Mouse (Mus musculus) adrenal gland, postnatal 36 days (tissue): Measurements from ENCODE around the gene Miga2. TPM values are rescaled to one million over a fixed set of nuclear protein-coding genes. Genes with fewer than 3 reads are reported as not detected.
A peak's percentile ranks its signal among the peaks of the same experiment; 100 is the strongest.
"Not testable (repeated sequence)": the region's sequence is repeated elsewhere in the genome, so short reads cannot be mapped to it uniquely, and the experiment has no call there.

Experiments
- DNase-seq, 2 experiments: peaks; one replicate each; pipeline ENCODE4 v3.0.0; 2021; ENCODE audit warnings: mixed read lengths in 1 of 2
- total RNA-seq, 2 experiments: library from RNA; stranded (reverse); gene quantifications; 2 replicates each; pipeline ENCODE4 v1.2.3; 2021

The Miga2 gene
- total RNA-seq, 2 experiments from 2014 or later: 72.9 to 89.7 TPM

DNA sequence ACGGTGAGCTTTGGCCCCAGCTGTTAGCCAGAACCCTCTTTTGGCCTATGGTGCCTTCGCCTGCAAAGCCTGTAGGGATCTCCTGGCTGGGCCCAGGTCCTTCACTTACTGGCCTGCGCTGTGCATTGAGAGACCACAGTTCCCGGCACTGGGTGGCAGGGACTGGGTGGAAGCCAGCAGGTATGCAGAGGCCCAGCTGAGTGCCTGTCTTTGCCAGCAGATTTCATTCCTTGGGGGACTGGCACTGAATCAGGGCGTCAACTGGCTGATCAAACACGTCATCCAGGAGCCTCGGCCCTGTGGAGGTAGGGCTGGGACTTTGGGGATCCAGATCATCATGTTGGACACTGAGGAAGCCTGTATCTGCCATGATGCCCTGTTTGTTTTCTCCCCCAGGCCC is 31.7 kb downstream of the Miga2 start:
- no peak for DNase-seq

DNA sequence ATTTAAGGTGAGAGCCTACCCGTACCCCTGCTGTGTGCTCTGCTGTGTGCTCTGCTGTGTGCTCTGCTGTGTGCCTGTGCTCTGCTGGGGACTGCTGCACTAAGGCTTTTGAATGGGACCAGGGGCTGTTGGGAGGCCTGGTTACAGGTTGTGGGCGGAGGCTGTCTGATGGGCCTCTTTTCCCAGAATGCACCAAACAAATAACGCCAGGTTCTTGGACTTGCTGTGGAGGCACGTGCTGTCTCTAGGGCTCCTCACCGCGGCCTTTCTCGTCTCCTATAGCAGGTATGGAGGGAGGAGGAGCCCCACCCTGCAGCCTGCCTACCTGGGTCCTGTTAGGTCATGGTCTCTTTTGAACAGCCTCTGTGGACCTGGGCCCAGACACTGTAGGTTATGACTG is 32.2 kb downstream of the Miga2 start:
- DNase-seq: no peak

DNA sequence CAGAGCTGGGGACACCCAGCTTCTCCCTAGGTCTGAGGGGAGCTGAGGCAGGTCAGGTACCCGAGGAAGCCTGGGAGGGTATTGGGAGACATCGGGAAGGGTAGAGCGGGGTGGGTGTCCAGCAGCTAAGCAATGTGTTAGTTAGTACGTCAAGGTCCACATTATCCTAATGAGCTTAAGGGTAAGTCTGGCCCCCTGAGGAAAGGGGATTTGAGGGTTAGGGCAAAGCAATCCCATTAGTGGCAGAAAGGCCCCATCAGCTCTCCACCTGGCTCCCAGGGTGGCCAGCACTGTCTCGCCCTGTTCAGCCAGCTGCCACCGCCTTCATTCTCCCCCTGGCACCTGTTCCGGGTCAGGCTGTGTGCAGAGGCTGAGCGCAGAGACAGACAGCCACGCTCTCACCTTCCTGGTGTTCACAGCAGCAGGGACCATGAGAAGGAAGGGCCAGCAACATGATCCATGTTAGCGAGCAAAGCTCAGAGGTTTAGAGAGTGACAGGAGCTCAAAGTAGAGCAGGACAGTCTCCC is 34.0 kb downstream of the Miga2 start:
- no peak for DNase-seq

DNA sequence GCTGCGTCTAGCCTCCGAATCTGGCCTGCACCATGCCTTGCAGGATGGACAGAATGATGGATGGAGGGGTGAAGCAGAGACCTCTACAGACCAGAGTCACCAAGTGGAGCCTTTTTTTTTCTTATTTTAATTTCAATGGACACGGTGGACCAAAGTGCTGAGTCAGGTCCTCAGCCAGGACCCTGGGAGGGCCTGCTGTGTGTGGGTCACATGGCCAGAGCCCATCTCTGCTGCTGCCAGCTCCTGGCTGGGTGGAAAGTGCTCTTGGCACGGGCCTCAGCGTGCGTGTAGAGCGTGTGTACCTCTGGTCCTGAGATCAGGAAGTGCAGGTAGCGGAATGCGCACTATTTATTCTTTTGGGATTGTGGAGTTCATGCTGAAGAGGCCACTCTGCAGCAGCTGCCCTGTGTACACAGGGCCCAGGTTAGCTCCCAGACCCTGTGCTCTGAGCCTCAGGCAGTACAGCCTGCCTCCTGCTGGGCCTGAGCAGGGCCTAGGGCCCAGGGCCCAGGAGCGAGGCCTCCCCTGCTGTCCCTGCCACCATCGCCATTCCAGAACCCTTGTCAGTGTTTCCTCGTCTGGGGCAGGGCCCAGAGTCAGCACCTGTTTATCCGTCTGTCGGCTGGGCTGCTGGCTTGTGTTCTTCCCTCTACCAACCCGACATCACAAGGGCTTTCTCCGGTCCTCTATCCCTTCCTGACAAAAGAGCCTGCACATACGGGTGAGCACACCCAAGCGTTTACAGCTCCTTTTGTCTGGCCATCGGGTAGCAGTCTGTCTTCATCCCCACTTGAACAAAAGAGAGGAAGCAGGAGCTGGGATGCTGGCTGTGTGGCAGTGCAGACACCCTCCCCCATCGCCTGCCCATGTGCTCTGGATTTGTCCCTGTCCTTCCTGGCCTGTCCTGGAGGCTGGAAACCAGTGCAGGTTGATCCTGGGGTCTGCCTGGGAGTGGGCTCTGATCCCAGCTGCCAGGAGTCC is 35.4 kb downstream of the Miga2 start:
- DNase-seq: no peak

DNA sequence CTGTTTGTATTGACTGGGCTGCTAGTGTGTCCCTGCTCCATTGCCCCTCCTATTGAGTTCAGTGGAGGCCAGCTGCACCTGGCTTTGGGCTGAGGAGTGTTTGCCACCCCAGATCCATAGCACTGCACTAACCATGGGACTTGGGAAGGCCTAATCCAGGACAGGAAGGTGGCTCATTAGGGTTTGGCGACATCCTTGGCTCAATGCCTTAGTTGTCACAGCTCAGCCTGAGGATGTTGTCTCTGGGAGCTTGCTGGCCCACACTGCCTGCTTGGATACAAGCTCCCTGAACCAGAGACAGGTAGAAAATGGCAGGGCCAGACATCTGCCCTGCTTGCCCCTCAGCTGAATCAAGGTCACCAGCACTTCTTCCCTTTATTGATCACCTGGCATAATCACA is 37.5 kb downstream of the Miga2 start:
- DNase-seq: no peak

DNA sequence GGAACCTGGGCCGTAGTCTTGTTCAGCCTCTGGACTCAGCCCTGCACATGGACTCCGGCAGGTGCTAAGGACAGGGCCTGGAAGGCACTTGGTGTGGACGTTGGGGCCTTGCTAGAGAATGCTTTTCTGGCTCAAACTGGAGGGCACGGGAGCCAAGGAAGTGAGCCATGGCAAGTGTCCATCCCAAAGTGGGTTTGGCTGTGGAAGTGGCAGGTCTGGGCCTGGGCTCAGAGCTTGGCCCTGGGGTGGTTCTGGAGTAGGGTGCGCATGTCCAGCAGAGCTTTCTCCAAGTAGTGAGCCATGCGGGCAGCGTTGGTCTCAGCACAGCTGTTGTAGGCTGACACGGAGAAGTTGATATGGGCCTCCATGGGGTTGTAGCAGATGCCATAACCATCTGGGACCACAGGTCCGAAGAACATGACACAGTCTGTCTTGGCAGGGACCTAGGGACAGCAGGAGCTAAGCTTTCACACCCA is 38.4 kb downstream of the Miga2 start:
- no peak for DNase-seq

DNA sequence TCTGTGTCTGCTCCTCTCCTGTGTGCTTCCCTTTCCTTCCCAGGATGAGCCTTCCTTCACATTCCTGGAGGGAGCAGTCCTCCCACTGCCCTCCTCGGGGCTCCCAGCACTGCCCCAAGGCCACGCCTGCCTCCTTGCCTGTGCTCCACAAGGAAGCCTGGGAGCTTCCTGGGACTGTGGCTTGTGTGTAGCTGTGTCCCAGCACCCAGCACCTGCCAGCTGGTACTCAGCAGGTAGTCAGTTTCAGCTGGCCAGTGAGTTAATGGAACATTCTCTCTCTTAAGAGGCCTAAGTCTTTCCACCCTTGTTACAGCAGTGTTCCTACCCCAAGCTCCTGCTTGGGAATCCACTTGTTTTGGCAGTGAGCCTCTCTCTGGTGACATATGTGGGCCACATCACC is 38.8 kb downstream of the Miga2 start:
- DNase-seq: no peak

DNA sequence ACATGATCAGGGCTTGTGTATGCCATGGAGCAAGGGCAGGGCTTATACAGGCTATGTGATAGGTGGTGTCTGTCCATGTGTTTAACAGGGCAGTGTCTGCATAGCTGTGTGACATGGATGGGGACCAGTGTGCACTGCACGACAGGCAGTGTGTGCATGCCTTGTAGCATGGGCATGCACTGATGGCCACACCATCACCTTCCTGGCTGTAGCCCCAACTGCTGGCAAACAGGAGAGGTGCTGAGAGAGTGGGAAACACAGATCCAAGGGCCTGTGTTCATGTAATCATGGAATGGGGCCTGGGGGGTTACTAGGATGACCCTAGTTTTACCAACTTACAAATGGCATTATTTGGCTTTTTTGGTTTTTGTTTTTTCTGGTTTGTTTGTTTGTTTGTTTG is 39.8 kb downstream of the Miga2 start:
- DNase-seq: no peak

DNA sequence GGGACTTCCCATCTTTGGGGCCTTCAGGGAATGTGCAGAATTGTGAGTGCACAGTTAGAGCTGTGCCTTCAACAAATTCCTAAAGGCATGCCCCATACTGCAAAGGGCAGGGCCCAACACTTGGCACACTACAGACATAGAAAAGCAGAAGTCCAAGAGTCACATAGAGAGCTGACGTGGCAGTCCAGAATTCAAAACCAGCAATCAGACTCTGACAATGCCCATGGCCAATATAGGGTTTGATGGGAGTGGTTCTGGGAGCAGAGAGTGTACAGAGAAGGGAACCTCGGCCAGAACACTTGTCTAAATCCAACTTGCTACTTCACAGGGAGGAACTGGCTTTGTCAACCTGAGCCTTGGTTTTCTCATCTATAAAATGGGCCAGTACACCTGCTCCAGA is 43.2 kb downstream of the Miga2 start:
- DNase-seq: no peak

DNA sequence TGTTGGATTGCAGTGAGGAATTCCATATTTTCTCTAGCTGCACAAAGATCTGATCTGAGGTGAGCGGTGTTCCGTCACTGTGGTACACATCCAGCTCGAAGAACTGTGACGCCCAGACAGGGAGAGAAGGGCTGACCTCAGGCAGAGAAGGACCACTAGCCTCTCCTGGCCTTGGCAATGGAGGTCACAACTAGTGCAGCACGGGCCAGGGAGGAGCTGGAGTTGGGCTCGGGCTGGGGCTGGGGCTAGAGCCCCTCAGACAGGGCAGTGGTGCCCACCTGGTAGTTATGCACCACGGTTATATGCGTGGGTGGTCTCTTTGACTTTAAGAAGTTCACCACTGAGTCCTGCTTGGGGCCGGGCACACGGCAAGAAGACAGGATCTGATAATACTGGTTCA is 43.7 kb downstream of the Miga2 start:
- no peak for DNase-seq

DNA sequence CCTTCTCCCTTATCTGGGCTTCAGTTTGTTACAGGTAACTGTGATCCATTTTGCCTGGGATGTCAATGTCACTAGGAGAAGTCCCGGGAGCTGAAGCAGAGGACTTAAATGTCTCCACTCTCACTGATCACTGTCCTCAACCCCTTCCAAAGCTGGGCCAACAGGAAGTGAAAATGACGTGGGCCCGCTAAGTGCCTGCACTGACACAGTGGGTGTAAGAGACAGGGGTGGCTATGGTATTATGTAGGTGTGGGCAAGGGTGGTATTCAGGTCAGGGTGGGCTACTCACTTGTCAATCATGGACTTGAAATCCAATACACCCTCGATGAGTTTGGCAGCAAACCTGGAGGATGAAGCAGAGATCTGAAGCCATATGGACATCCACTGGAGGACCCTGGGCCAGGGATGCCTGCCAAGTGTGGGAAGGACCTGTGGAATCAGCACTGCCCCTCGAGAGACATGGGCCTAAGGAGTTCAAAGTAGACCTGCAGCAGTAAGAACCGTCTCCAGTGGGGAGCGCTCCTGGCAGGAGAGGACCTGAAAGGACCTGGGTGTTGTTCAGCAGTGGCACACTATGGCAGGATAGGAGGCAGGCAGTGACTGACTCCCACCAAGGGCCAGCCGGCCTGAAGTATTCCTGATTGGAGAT is 44.5 kb downstream of the Miga2 start:
- DNase-seq: no peak

DNA sequence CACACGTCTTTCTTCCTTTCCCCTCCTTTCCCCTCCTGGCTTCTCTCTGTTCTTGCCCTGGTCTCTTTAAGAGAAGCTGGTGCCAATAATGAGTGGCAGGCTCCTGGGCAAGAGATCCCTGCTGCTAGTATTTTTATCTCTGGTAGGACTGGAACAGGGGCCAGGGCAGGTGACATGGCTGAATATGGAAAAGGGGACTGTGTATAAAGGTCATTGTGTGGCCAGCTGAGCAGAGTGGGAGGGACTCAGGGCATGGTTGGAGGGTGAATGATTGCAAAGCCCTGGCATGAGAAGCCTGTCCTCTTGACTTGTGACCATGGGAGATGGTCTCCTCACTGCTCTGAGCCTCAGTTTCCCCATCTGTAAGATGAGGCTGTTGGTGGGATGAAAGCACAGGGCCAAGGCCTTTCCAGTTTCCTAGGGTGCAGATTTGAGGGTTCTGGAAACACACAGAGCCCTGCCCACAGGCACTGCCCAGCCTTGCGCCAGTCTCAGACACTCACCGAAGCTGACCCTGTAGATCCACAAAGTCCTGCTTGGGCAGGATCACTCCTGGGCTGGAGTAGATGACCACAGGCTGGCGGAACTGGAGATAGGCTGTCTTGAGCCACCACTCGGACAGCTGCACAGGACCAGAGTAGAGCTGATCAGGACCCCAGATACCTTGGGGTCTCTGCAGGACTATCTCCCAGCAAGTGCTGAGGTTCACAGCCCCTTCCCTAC is 45.6 kb downstream of the Miga2 start:
- peak in 1 of 2 experiments; percentile 46 for DNase-seq

DNA sequence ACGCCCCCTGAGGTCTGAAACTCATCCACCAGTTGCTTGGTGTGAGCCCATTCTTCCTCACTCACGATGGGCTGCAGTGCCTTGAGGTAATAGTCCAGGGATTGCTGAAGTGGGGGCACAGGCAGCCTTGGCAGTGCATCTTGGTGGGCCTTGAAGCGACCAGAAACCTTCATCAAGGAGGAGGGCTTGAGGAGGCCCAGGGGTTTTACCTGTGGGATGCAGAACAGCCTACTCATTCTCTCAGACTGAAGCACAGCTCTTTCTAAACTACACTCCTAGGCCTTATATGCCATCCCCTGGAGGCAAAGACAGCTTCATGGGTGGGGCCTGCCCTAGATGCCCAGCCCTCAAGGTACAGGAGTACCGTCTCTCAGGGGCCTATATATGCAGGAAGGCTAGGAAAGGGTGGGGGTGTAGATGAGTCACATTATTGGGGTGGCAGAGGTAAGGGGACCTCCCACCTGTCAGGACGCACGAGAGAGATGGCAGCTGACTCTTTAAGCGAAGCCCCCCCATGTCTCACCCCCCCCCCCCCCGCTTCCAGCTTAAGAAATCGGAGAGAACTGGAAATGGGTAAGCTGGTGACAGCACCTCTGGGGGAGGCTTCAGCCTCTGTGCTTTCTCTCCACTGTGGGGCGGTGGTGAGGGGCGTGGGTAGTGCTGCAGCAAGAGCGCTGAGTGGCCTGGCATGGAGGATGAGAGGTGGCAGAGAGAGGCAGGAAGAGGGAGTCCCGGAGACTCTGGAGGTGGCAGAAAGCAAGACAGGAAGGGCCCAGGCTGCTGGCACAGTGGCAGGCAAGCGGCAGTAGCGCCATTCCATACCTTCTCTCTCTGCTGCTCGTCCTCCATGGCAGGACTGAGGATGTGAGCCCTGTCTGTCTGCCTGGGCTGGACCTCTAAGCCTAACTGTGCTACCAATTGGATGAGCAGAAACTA is 49.3 kb downstream of the Miga2 start:
- DNase-seq: no peak

DNA sequence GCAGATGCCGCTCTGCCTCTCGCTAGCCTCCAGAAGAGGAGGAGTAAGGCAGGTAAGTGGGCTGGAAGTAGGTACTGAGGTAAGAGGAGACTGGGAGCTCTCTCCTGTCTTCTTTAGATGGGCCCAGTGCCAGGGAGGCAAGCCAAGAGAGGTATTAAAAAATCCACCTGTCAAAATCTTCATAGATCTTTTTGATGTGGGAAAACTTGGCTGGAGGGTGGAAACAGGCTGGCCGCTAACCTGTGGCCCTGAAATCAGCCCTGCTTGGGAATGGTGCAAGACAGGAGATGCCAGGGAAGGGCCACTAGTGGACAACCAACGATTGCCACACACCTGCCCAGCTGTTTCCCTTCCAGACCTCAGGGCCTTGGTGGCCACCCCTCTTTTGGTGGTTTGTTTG is 50.1 kb downstream of the Miga2 start:
- DNase-seq: peak in 1 of 2 experiments; percentile 55

DNA sequence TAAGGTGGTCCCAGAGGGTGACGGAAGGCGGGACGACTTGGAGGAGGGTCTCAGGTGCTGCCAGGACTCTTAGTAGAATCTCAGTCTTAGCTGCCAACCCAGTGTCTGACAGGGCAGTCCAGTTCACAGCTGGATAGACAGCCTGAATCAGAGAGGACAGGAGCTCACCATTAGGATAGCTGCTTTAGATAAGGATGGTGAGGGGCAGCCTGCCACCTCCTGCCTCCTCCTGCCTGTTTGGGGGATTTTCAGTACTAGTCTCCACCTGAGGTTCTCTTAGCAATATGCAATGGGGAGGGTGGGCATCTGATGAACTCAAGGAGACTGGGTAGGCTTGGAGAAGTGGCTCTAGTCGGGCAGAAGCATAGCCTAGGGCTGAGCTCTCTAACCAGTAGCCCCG is 50.6 kb downstream of the Miga2 start:
- no peak for DNase-seq

DNA sequence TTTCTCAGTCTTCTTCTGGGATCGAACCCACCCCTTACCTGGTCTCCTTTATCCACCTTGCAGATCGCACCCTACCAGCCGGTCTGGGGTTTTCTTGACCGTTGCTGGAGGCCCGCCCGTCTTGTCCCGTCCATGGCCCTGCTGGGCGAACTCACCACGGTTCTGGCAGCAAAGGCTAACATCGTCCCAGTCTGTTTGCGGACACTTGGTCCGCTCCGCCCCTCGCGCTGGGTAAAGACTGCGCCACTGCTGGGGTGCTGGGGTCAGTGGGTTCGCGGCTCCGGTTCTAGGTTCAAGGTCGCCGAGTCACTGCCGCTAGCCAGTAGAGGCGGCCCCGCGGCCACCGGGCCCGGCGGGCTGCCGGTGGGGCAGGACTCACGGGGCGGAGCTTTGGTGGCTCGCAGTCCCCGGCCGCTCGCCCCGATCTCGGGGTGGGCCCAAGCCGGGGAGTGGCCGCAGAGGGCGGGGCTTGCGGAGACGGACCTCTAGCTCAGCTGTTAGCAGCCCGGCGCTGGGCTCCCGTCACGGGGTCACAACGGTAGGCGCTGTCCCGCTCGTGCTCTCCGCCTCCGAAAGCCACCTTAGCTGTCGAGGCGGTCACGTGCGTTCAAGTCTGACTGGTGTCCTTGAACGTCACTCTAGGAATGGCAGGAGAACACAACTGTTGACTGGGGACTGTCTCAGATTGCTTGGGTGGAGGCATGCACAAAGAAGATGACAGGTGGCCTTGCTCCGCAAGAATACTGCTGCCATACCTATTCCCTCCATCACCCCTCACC is 51.3 kb downstream of the Miga2 start, which contains the start of gene Crat:
Crat (minus strand) TSS at position 657 of the 779 bp plus-strand sequence.
- DNase-seq: peak; percentile 97 to 98

DNA sequence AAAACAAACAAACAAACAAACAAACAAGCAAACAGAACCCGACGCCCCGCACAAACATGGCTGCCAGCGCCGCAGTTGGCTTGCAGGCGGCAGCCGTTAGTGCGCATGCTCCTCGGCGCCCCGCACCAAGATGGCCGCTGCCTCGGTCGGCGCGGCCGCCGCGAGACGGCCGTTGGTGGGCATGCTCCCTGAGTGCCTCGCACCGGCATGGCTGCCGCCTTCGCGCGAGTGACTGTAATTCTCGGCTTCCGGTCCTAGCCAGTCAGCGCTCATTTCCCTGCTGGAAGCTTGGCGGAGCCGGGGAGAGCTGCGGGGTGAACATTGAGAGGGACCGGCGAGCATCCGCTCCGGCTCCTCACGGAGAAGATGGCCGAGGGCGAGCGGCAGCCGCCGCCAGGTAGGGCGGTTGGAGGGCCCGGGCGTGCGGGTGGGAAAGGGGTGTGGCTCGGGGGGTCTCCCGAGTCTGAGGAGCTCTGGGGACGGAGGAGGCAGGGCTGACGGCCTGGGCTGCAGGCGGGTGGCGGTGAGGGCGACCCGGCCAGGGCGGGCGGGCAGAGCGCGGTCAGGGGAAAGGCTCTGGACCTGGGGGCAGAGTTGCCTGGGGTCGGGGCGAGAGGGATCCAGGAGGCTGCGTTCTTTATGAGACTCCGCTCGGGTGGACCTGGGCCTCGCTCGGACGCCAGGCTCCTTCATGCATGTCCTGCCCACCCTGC is 52.1 kb downstream of the Miga2 start, which contains the start of gene Ptpa:
Ptpa (plus strand) TSS at position 104 of the 713 bp plus-strand sequence.
- DNase-seq: peak; percentile 94 to 96

DNA sequence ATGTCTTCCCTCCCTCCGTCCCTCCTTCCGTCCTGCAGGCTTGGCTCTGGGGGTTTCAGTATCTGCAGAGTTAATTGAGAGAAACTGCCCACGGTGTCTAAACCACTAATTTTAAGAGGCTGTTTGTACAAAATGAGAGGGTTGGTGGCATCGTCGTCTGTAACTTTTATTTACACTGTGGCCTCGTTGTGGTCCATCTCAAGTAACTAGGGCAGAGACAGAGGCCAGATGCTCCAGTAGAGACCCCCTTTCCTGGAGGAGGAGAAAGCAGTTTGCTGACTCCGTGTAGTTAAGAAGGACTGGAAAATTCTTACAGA is 52.6 kb downstream of the Miga2 start:
- no peak for DNase-seq

DNA sequence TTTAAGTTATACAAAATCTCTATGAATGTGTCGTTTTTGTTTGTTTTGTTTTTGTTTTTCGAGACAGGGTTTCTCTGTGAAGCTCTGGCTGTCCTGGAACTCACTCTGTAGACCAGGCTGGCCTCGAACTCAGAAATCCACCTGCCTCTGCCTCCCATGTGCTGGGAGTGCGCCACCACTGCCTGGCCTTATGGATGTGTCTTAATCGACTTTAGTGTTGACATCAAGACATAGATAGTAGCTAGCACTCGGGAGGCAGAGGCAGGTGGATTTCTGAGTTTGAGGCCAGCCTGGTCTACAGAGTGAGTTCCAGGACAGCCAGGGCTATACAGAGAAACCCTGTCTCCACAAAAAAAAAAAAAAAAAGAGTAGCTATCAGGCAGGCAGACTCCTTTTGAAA is 53.1 kb downstream of the Miga2 start:
- DNase-seq: not testable (repeated sequence)
